Mouse (Mus musculus): ENCODE measurements around the gene Olfr127.
"Not testable (repeated sequence)": the region's sequence is repeated elsewhere in the genome, so short reads cannot be mapped to it uniquely, and the experiment has no call there.

Gene Olfr127

DNA sequence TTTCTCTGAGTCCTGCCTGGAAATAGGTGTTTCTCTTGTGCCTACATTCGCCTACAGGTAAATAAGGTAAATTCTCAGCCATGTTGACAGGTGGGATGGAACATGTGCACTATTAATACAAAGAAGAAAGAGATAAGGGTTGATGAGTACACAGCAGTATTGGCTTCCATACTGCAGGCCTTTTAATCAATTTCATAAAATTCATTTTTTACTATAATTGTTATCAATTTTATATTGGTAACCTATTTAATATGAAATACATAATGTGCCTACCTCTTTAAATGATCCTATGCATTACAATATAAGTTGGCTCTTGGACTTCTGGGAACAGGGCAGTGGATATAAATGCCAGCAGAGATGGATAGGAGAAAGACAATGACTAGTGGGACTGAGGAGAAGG is at the start of gene Olfr127:
Gene Olfr127 (plus strand): TSS at position 301 of the 400 bp plus-strand sequence.
- DNase-seq (ENCODE audit: low spot score), result no peak

DNA sequence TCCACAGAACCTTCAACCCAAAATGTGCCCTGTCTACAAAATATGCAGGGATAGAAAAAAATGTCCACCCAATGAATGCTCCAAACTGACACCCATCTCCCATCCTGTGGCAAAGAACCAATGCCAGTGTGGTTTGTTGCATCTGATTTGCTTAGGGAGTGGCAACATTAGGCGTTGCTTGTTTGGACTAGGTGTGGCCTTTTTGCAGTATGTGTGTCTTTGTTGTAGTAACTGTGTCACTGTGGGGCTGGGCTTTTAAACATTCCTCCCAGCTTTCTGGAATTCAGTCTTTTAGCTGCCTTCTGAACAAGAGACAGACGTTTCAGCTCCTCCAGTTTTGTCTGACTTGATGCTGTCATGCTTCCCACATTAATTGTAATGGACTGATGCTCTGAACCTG is 36.3 kb upstream of the Olfr127 start:
- DNase-seq (ENCODE audit: low spot score), result no peak

- peak; percentile 7 for DNase-seq (ENCODE audit: low spot score)
Measured at GRCm38 (mm10) chr17:37869676-37870205, 30.5 kb upstream of the Olfr127 start.

- no peak for DNase-seq (ENCODE audit: low spot score)
Measured at GRCm38 (mm10) chr17:37873830-37874229, 26.4 kb upstream of the Olfr127 start.

DNA sequence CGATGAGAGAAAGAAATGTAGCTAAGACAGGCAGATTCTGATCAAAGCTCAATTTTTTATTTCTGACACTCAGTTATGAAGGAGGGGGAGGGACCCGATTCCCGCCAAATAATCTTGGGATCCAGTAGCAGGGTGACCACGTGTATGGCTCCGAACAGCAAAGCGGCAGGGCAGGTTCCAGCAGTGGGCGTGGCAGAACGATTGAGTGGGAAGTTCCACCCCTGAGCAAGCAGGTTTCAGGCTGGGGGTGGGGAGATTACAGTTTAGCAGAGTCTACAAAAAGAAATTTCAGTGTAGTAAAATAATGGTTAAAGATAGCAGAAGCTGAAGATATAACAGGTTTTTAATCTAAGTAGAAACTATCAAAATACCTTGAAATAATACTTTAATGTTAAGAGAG is 6.6 kb downstream of the Olfr127 start:
- not testable (repeated sequence) for DNase-seq (ENCODE audit: low spot score)

DNA sequence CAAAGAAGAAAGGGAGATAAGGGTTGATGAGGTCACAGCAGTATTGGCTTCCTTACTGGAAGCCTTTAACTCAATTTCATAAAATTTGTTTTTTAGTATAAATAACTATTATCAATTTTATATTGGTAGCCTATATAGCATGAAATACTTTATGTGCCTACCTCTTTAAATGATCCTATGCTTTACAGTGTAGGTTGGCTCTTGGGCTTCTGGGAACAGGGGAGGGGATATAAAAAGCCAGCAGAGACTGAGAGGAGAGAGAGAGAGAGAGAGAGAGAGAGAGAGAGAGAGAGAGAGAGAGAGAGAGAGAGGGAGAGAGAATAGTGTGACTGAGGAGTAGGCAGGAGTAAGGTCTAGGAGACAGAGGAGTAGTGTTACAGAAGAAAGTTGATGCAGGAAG is 20.0 kb downstream of the Olfr127 start, which contains the start of gene Olfr128:
Gene Olfr128 (plus strand): TSS at position 301 of the 400 bp plus-strand sequence.
- DNase-seq (ENCODE audit: low spot score), result no peak

- no peak for DNase-seq (ENCODE audit: low spot score)
Measured at GRCm38 (mm10) chr17:37952979-37953378, 52.7 kb downstream of the Olfr127 start, which contains the start of gene Olfr761. TSS of gene Olfr761 (minus strand) at chr17:37953079.
